Comparison of ENCODE assay signal across 13 mouse cellular contexts in genomic region chr12:106922571-106922991, GRCm38 (mm10).
DNase-seq lines count a peak whose midpoint lies in the region; ATAC-seq and TF ChIP-seq lines count a peak whose summit lies in the region.
"Had no signal": no experiment of that assay in that cellular context is flagged by ENCODE, and none has a peak within 500 bp of the region (broad histone marks: within the 10 kb centered on the region; RNA-seq: fewer than 3 reads in every experiment).

No protein-coding gene starts in this region.

- H3K27ac ChIP-seq in hindbrain, embryonic 10.5 days: peak overlapping the region; percentile 35; the same call in 1 of the 2 replicates
- H3K27ac ChIP-seq in hindbrain, embryonic 14.5 days: no peak overlapping the region
- H3K27ac ChIP-seq in midbrain, embryonic 14.5 days (replicated peaks; ENCODE audit: low read depth, low read length): no peak overlapping the region
- H3K27ac ChIP-seq in kidney, adult 2 months (ENCODE audit: insufficient read depth, low read depth, low read length): no peak overlapping the region
- H3K27ac ChIP-seq: kidney, postnatal 0 days; lung, embryonic 15.5 days; stomach, postnatal 0 days had no signal

- H3K4me2 ChIP-seq in hindbrain, embryonic 14.5 days (replicated peaks): no peak overlapping the region
- no peak overlapping the region for H3K4me2 ChIP-seq in midbrain, embryonic 14.5 days (ENCODE audit: low read length)
- H3K4me2 ChIP-seq: lung, embryonic 15.5 days had no signal

- H3K4me1 ChIP-seq in hindbrain, embryonic 10.5 days (replicated peaks): peaks cover 4% of the 10 kb centered on the region; the same call in 1 of the 2 replicates
- H3K4me1 ChIP-seq in hindbrain, embryonic 14.5 days (replicated peaks; ENCODE audit: control insufficient read depth, insufficient read depth, low read length): no peaks in the 10 kb centered on the region; the same call in 1 of the 2 replicates
- H3K4me1 ChIP-seq in midbrain, embryonic 14.5 days (ENCODE audit: control insufficient read depth, insufficient read depth, low read length): 0 out of 2 replicates have a peak, but pooled peaks cover 4% of the 10 kb centered on the region
- H3K4me1 ChIP-seq in kidney, adult 2 months (ENCODE audit: control insufficient read depth, insufficient read depth, low read length): no peaks in the 10 kb centered on the region

- no peaks in the 10 kb centered on the region for H3K9me3 ChIP-seq in hindbrain, embryonic 10.5 days
- no peaks in the 10 kb centered on the region for H3K9me3 ChIP-seq in hindbrain, embryonic 14.5 days (ENCODE audit: control insufficient read depth, low read length)
- no peaks in the 10 kb centered on the region for H3K9me3 ChIP-seq in midbrain, embryonic 14.5 days (ENCODE audit: control insufficient read depth, low read length)
- H3K9me3 ChIP-seq: lung, embryonic 15.5 days had no signal

- H3K27me3 ChIP-seq in hindbrain, embryonic 10.5 days (ENCODE audit: insufficient read depth, poor library complexity, severe bottlenecking): no peaks in the 10 kb centered on the region
- no peaks in the 10 kb centered on the region for H3K27me3 ChIP-seq in hindbrain, embryonic 14.5 days (ENCODE audit: control insufficient read depth, insufficient read depth, low read length)
- no peaks in the 10 kb centered on the region for H3K27me3 ChIP-seq in midbrain, embryonic 14.5 days (ENCODE audit: control insufficient read depth, insufficient read depth, low read length)
- H3K27me3 ChIP-seq in kidney, adult 2 months (replicated peaks; ENCODE audit: control insufficient read depth, insufficient read depth, low read length): no peaks in the 10 kb centered on the region
- H3K27me3 ChIP-seq: Patski had no signal

- TF ChIP-seq POLR2A in kidney, adult 2 months (IDR thresholded peaks at IDR 0.05; ENCODE audit: low read depth, low read length): no peak

- H3K36me3 ChIP-seq in hindbrain, embryonic 10.5 days: no peaks in the 10 kb centered on the region
- no peaks in the 10 kb centered on the region for H3K36me3 ChIP-seq in hindbrain, embryonic 14.5 days (replicated peaks; ENCODE audit: control insufficient read depth, insufficient read depth)
- H3K36me3 ChIP-seq in midbrain, embryonic 14.5 days (ENCODE audit: control insufficient read depth, insufficient read depth, low read length): no peaks in the 10 kb centered on the region
- H3K36me3 ChIP-seq in kidney, adult 2 months (ENCODE audit: control insufficient read depth, insufficient read depth, low read length): no peaks in the 10 kb centered on the region
- H3K36me3 ChIP-seq: lung, embryonic 15.5 days had no signal

- WGBS in hindbrain, embryonic 10.5 days: 67% methylated on average over 12 of the region's 12 CpGs
- WGBS in hindbrain, embryonic 14.5 days: 69% methylated on average over 12 of the region's 12 CpGs
- WGBS in midbrain, embryonic 14.5 days: 75% methylated on average over 12 of the region's 12 CpGs
- 57% methylated on average over 12 of the region's 12 CpGs for WGBS in kidney, adult 2 months

- intact Hi-C loops in gastrocnemius, postnatal 14 days (cut with DNase I; ENCODE audit: low total_unique reads): no loop called here
- intact Hi-C loops in heart, postnatal 14 days (cut with DNase I): no loop called here

- no peak for ATAC-seq in hindbrain, embryonic 14.5 days (ENCODE audit: low FRiP score)
- ATAC-seq in midbrain, embryonic 14.5 days (ENCODE audit: low FRiP score, low TSS enrichment): no peak
- ATAC-seq: Patski had no signal

- no peak for TF ChIP-seq CTCF in kidney, adult 2 months (conservative IDR thresholded peaks at IDR 0.05; ENCODE audit: insufficient read depth, insufficient read length, low read depth, low read length)

- H3K9ac ChIP-seq in hindbrain, embryonic 14.5 days: no peak overlapping the region
- H3K9ac ChIP-seq in midbrain, embryonic 14.5 days (replicated peaks; ENCODE audit: low read length): no peak overlapping the region
- H3K9ac ChIP-seq: lung, embryonic 15.5 days had no signal

- no peak overlapping the region for H3K4me3 ChIP-seq in hindbrain, embryonic 10.5 days
- no peak overlapping the region for H3K4me3 ChIP-seq in hindbrain, embryonic 14.5 days (replicated peaks; ENCODE audit: low read length)
- H3K4me3 ChIP-seq in midbrain, embryonic 14.5 days (replicated peaks; ENCODE audit: low read depth, low read length): no peak overlapping the region
- no peak overlapping the region for H3K4me3 ChIP-seq in kidney, adult 2 months (ENCODE audit: insufficient read depth, low read depth, low read length)
- H3K4me3 ChIP-seq: lung, embryonic 15.5 days had no signal

- peak; percentile 68 for DNase-seq in hindbrain, embryonic 10.5 days (ENCODE audit: low spot score)
- DNase-seq in hindbrain, embryonic 14.5 days (ENCODE audit: low spot score): no peak
- peak; percentile 47 for DNase-seq in embryo, embryonic 9.5 days (ENCODE audit: extremely low spot score)
- DNase-seq in gastrocnemius, postnatal 14 days: peak; percentile 55
- DNase-seq in midbrain, embryonic 14.5 days: peak; percentile 25
- no peak for DNase-seq in heart, postnatal 14 days
- no peak for DNase-seq in adrenal gland, adult 18-20 months (ENCODE audit: low spot score in 2 of 2)
- no peak for DNase-seq in kidney, adult 2 months
- DNase-seq: cerebellum, adult 8-10 months had no signal

Comparison
In these comparisons a context has a peak if more than half of its experiments do, and no peak if none do; other contexts are left out.
1. DNase-seq: peak in hindbrain, embryonic 10.5 days (single experiment), embryo, embryonic 9.5 days (single experiment), gastrocnemius, postnatal 14 days (single experiment) and midbrain, embryonic 14.5 days (single experiment); none in hindbrain, embryonic 14.5 days (single experiment), heart, postnatal 14 days (0 of 2), adrenal gland, adult 18-20 months (0 of 2) and kidney, adult 2 months (single experiment).